Mouse (Mus musculus): ENCODE measurements around the gene Kdm4d.

DNA sequence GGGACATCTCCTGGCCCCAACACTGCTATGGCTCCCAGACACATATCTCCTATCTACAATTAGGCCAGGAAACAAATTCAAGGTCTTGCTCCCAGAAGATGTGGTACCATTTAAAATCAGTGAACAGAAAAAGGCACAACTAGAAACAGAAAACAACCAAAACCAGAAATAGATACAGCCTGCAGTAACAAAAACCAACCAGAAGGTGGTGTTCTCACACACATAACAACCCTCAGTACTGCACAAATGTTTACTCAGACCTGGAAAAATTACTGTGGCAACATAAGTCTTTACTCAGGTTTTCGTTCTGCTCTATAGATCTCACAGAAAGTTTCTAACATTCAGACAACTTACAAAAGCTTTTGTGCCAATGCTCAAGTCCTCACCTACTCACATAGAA is 59.9 kb downstream of the Kdm4d start:
- no peak for TF ChIP-seq ZC3H11A (IDR thresholded peaks at IDR 0.05; ENCODE audit: borderline replicate concordance, low read depth, low read length)
- TF ChIP-seq MAFK (IDR thresholded peaks at IDR 0.05; ENCODE audit: insufficient read depth, low read depth, low read length) = no peak
